Mouse (Mus musculus): Measurements from ENCODE around the gene Slc39a5. TPM values are rescaled to one million over a fixed set of nuclear protein-coding genes. Genes with fewer than 3 reads are reported as not detected.

Slc39a5 gene
- polyA plus RNA-seq, 1 experiment, result not detected

DNA sequence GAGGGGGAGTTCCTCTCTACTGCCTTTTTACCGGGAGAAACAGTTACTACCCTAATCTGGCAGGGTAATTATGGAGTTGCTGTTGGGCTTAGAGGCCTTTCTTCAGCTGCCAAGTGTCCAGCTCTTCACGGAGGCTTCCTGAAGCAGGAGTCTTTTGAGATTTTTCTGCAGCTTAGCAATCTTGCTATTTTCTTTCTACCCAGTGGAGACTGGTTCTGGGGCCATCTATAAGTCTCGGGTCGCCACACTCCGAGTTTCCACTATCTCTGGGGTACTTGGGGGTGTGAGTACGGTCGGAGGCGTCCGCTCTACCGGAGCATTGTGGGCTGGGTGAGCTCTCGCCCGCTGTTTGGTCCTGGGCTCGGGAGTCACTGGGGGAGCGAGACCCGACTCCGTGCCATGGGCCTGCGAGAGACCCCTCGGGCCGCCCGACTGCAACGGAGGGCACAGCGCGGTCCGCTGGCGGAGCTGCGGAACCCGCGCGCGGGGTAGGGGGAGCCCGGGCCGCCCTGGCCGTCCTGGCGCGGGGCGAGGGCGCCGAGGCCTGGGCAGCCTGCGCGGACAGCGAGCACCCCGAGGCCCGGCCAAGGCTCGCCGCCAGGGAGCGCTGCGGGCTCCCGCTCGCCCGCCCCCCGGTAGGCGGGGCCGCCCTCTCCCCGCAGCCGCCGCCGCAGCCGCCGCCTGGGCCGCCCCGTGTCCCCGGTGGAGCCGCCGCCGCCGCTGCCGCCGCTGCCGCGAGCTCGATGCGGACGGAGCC, 24.4 kb downstream of the Slc39a5 start, which contains the start of gene Ankrd52:
TSS of gene Ankrd52 (plus strand) at position 661 of the 757 bp plus-strand sequence.
- peak; percentile 85 for DNase-seq (ENCODE audit: low spot score)

- DNase-seq (ENCODE audit: low spot score), result no peak
These were observed 25.0 kb downstream of the Slc39a5 start for GRCm38 (mm10) chr10:128376099-128376454.

DNA sequence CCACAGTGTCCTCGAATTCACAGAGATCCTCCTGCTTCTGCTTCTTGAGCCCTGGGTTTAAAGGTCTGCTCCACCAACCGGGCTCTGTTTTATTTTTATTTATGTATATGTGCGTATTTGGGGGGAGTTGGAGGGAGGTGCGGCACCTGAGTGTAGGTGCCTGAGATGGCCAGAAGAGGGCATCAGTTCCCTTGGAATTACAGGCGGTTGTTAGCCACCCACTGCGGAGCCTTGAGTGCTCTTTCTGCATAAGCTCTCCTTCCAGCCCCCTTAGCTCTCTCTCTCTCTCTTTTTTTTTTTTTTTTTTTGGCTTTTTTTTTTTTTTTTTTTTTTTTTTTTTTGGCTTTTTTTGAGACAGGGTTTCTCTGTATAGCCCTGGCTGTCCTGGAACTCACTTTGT, 26.6 kb downstream of the Slc39a5 start:
- no peak for DNase-seq (ENCODE audit: low spot score)

GRCm38 (mm10) chr10:128372989-128373748, 27.9 kb downstream of the Slc39a5 start:
- no peak for DNase-seq (ENCODE audit: low spot score)

DNA sequence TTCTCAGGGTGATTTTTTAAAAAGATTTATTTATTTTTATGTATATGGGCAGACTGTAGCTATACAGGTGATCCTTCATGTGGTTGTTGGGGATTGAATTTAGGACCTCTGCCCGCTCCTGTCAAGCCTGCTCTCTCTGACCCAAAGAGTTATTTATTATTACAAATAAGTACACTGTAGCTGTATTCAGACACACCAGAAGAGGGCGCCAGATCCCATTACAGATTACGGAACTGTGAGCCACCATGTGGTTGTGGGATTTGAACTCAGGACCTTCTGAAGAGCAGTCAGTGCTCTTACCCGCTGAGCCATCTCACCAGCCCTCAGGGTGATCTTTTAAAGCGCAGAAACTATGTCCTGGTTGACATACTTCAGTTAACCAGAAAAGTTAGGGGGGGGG, 28.9 kb downstream of the Slc39a5 start:
- DNase-seq (ENCODE audit: low spot score), result no peak

GRCm38 (mm10) chr10:128370601-128371000, 30.4 kb downstream of the Slc39a5 start:
- no peak for DNase-seq (ENCODE audit: low spot score)

DNA sequence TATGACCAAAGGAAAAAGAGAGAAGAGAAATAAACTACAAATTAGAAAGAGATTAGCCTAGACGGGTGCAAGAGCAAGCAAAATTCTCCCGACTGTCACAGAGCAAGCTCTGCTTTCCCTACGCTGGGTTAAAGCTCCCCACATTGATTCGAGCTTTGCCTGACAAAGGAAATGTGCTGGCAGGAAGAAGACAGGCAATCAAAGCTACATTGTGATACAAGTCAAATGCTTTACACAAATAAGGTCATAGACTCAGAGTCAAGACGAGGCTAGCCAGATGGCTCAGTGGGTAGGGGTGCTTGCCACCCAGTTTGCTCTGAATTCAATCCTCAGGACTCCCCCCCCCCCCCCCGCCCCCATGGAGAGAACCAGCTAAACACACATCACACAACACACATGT, 31.0 kb downstream of the Slc39a5 start:
- no peak for DNase-seq (ENCODE audit: low spot score)

DNA sequence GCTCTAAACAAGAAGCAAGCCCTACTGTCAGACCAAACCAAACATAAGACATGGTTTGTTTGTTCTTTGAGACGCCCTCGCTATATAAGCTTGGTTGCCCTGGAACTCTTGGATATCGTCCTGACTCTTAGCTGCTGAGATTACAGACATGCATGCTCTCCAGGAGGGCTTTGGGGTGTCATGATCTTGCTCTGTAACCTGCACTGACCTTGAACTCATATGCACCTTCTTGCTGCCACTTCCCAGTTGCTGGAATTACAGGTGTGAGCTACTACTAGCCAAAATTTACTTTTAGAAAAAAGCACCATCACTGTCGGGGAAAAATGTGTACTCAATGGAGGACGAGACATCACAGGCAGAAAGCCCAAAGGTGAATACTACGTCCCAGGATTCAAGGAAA, 31.4 kb downstream of the Slc39a5 start:
- DNase-seq (ENCODE audit: low spot score), result no peak

GRCm38 (mm10) chr10:128369218-128369543, 31.8 kb downstream of the Slc39a5 start:
- DNase-seq (ENCODE audit: low spot score), result no peak

- DNase-seq (ENCODE audit: low spot score), result peak; percentile 82
These were observed 32.4 kb downstream of the Slc39a5 start, which contains the start of gene Coq10a for GRCm38 (mm10) chr10:128368402-128369217. Gene Coq10a, minus strand, starts transcription at chr10:128368997.

DNA sequence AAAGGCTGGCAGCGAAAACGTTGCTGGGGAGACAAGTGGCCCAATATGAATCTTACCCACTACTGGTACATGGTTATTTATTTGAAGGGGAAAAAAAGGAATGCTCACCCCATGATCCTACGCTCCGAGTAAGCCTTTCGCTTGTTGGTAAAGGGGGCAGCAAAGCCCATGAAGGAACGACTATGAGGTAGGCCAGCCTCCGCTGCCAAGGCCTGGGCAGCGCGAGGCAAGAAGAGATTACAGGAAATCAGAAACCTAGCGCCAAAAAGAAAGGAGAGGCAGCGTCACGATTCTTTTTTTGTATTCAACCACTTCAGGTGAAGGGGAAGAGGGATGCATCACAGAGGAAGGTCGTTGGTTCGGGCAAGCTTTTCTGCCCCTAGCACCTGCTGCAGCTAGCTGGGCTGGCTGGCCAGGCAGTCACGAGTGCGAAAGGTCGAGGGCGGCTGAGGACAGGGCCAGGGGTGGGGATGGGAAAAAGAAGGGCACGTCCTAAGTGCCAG, 33.1 kb downstream of the Slc39a5 start:
- DNase-seq (ENCODE audit: low spot score), result no peak

GRCm38 (mm10) chr10:128362568-128362967, 38.5 kb downstream of the Slc39a5 start:
- DNase-seq (ENCODE audit: low spot score), result no peak

GRCm38 (mm10) chr10:128361836-128362235, 39.2 kb downstream of the Slc39a5 start:
- no peak for DNase-seq (ENCODE audit: low spot score)

DNA sequence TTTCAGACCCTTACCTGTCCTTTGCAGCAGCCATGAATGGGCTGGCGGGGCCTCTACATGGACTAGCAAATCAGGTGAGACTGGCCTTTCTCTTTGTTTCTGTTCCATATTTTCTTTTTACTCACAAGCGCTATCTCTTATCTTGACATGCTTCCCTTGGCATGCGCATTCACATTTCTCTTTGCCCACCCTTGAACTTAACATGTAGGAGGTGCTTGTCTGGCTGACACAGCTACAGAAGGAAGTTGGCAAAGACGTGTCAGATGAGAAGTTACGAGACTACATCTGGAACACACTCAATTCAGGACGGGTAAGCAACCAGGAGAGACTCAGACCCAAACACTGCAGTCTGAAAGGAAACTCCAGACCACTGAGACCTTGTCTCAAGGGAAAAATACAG, 41.8 kb downstream of the Slc39a5 start:
- no peak for DNase-seq (ENCODE audit: low spot score)

GRCm38 (mm10) chr10:128358796-128359195, 42.2 kb downstream of the Slc39a5 start:
- DNase-seq (ENCODE audit: low spot score), result no peak

DNA sequence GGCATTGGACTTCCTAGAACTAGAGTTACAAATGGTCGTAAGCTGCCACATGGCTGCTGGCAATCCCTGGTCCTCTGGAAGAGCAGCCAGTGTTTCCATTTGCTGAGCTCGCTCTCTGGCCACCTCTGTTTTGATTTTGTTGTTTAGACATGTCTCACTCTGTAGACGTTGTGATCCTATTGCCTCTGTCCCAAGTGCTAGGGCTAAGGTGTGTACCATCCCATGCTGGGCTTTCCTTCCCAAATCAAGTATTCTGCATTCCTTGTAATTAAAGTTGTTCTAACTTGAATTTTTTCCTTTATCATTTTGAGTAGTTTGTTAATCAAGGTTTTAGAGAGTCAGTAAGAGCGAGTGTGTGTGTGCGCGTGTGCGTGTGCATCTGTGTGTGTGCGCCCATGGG, 53.5 kb downstream of the Slc39a5 start:
- no peak for DNase-seq (ENCODE audit: low spot score)

Other genes starting within 250 kb of the Slc39a5 start
- 88.2 and 97.5 TPM in 2 replicates for gene Rbms2, start 220.9 kb downstream of the Slc39a5 start, polyA plus RNA-seq (2012; rRNA removed)
- 1.5 TPM in 2 replicates for gene Gls2, start 206.8 kb downstream of the Slc39a5 start, polyA plus RNA-seq (2012; rRNA removed)
- 12.1 and 14.4 TPM in 2 replicates for gene Spryd4, start 189.4 kb downstream of the Slc39a5 start, polyA plus RNA-seq (2012; rRNA removed)
- gene Mip, start 175.4 kb downstream of the Slc39a5 start, polyA plus RNA-seq (2012; rRNA removed), result not detected in 2 replicates
- 6.4 and 6.7 TPM in 2 replicates for gene Timeless, start 169.2 kb downstream of the Slc39a5 start, polyA plus RNA-seq (2012; rRNA removed)
- gene Apon, start 147.1 kb downstream of the Slc39a5 start, polyA plus RNA-seq (2012; rRNA removed), result 0.03 TPM in 1 of 2 replicates, not detected in the other
- gene Apof, start 132.6 kb downstream of the Slc39a5 start, polyA plus RNA-seq (2012; rRNA removed), result 0.25 TPM in 2 replicates
- 33.0 and 39.1 TPM in 2 replicates for gene Stat2, start 130.7 kb downstream of the Slc39a5 start, polyA plus RNA-seq (2012; rRNA removed)
- gene Il23a, start 102.5 kb downstream of the Slc39a5 start, polyA plus RNA-seq (2012; rRNA removed), result 0.12 TPM in 1 of 2 replicates, not detected in the other
- 27.9 and 31.7 TPM in 2 replicates for gene Pan2, start 97.9 kb downstream of the Slc39a5 start, polyA plus RNA-seq (2012; rRNA removed)
- gene Cnpy2, start 78.8 kb downstream of the Slc39a5 start, polyA plus RNA-seq (2012; rRNA removed), result 118 and 124 TPM in 2 replicates
- gene Cs, start 63.5 kb downstream of the Slc39a5 start, polyA plus RNA-seq (2012; rRNA removed), result 138 and 150 TPM in 2 replicates
- 63.6 and 66.9 TPM in 2 replicates for gene Coq10a, start 32.2 kb downstream of the Slc39a5 start, polyA plus RNA-seq (2012; rRNA removed)
- 19.9 and 26.5 TPM in 2 replicates for gene Ankrd52, start 24.1 kb downstream of the Slc39a5 start, polyA plus RNA-seq (2012; rRNA removed)
- 47.2 and 50.1 TPM in 2 replicates for gene Nabp2, start 10.3 kb upstream of the Slc39a5 start, polyA plus RNA-seq (2012; rRNA removed)
- 25.4 and 25.5 TPM in 2 replicates for gene Rnf41, start 10.4 kb upstream of the Slc39a5 start, polyA plus RNA-seq (2012; rRNA removed)
- gene Smarcc2, start 58.0 kb upstream of the Slc39a5 start, polyA plus RNA-seq (2012; rRNA removed), result 91.5 and 97.0 TPM in 2 replicates
- gene Myl6, start 92.9 kb upstream of the Slc39a5 start, polyA plus RNA-seq (2012; rRNA removed), result 10,835 and 11,320 TPM in 2 replicates
- 3.0 and 3.3 TPM in 2 replicates for gene Myl6b, start 97.5 kb upstream of the Slc39a5 start, polyA plus RNA-seq (2012; rRNA removed)
- 56.9 and 61.6 TPM in 2 replicates for gene Esyt1, start 124.6 kb upstream of the Slc39a5 start, polyA plus RNA-seq (2012; rRNA removed)
- gene Zc3h10, start 146.5 kb upstream of the Slc39a5 start, polyA plus RNA-seq (2012; rRNA removed), result 12.5 TPM in 2 replicates
- 2,645 and 3,313 TPM in 2 replicates for gene Rpl41, start 148.1 kb upstream of the Slc39a5 start, polyA plus RNA-seq (2012; rRNA removed)
- gene Pa2g4, start 164.8 kb upstream of the Slc39a5 start, polyA plus RNA-seq (2012; rRNA removed), result 74.1 and 75.9 TPM in 2 replicates
- gene Erbb3, start 188.4 kb upstream of the Slc39a5 start, polyA plus RNA-seq (2012; rRNA removed), result 25.1 and 27.0 TPM in 2 replicates
- 1,064 and 1,154 TPM in 2 replicates for gene Rps26, start 225.5 kb upstream of the Slc39a5 start, polyA plus RNA-seq (2012; rRNA removed)
- 1.4 and 2.3 TPM in 2 replicates for gene Ikzf4, start 244.8 kb upstream of the Slc39a5 start, polyA plus RNA-seq (2012; rRNA removed)

All from urinary bladder, adult 2 months (tissue).